Mouse (Mus musculus): ENCODE measurements around the gene Scube1. TPM values are rescaled to one million over a fixed set of nuclear protein-coding genes. Genes with fewer than 3 reads are reported as not detected.

The Scube1 gene
- total RNA-seq, 2 experiments from 2014 or later: not detected

- no peak for ATAC-seq (replicated peaks; ENCODE audit: low FRiP score, poor library complexity, severe bottlenecking)
Measured at GRCm38 (mm10) chr15:83603426-83603825, 121.4 kb downstream of the Scube1 start.

DNA sequence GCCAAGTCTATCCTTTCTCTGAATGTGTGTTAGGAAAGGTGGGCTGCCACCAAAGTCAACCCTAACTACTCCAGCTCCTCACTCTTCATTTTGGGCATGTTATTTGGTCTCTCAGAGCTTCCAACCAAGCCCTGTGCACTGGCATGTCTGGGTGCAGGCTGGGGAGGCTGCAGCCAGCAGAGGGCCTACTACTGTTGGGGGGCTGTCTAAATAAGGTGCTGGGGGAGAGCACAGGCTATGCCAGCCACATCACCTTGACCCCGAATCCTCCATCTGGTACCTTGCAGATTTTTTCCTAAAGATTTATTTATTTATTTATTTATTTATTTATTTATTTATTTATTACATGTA lies 121.8 kb downstream of the Scube1 start:
- no peak for ATAC-seq (replicated peaks; ENCODE audit: low FRiP score, poor library complexity, severe bottlenecking)

DNA sequence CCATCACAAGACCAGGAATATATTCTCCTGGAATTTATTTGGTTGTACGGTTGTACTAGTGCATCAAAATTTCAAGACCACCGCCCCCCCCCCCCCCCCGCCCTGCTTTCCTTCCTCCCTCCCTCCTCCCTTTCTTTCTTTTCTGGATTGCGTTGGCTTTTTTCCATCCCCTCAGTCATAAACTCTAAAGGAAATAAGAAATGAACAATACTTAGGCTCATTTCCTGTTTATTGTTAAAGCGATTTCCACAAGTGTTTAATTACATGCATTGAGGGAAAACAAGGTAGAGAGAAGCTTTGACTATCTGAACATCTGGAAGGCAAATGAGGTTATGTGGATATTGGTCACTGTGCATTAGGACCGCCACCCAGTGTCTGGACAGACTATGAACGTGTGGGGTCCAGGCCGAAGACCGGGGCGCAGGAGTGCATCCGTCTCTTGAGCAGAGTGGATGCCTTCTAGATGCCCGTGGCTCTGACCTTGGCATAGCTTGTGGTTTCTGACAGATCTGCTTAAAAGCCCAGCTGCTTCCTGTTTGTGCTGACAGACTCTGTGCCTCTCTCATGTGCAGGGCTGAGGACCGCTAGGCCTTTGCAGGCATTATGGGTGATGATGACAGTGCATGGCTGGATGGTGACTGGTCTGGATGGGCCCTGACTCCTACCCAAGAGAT lies 122.3 kb downstream of the Scube1 start:
- ATAC-seq (replicated peaks; ENCODE audit: low FRiP score, poor library complexity, severe bottlenecking): no peak

GRCm38 (mm10) chr15:83601185-83601584 lies 123.6 kb downstream of the Scube1 start:
- no peak for ATAC-seq (replicated peaks; ENCODE audit: low FRiP score, poor library complexity, severe bottlenecking)

DNA sequence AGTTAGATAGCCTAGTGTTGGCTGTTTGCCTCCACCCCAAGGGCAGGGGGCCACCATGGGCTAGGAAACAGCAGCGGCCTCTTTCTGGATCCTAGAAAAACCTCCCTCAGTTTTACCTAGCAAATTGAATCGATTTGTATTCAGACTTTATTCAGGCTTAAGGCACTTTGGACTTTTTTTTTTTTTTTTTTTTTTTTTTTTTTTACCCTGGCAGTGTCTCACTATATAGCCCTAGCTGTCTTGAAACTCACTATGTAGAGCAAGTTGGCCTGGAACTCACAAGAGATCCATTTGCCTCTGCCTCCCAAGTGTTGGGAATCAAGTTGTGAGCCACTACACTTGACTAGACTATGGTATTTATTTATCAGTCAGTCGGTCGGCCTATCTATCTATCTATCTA lies 128.0 kb downstream of the Scube1 start:
- no peak for ATAC-seq (replicated peaks; ENCODE audit: low FRiP score, poor library complexity, severe bottlenecking)

DNA sequence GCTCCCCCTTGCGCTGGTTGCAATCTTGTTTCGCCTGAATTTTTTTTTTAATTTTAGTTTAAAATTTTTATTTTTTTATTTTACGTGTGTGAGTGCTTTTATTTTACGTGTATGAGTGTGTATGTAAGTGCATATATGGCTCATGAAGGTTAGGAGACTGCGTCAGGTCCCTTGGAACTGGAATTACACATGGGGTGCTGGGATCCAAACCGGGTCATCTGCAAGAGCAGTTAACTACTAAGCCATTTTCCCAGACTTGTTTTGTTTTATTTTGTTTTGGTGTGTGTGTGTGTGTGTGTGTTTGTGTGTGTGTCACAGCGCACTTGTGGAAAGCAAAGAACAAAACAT lies 129.5 kb downstream of the Scube1 start:
- ATAC-seq (replicated peaks; ENCODE audit: low FRiP score, poor library complexity, severe bottlenecking): no peak

DNA sequence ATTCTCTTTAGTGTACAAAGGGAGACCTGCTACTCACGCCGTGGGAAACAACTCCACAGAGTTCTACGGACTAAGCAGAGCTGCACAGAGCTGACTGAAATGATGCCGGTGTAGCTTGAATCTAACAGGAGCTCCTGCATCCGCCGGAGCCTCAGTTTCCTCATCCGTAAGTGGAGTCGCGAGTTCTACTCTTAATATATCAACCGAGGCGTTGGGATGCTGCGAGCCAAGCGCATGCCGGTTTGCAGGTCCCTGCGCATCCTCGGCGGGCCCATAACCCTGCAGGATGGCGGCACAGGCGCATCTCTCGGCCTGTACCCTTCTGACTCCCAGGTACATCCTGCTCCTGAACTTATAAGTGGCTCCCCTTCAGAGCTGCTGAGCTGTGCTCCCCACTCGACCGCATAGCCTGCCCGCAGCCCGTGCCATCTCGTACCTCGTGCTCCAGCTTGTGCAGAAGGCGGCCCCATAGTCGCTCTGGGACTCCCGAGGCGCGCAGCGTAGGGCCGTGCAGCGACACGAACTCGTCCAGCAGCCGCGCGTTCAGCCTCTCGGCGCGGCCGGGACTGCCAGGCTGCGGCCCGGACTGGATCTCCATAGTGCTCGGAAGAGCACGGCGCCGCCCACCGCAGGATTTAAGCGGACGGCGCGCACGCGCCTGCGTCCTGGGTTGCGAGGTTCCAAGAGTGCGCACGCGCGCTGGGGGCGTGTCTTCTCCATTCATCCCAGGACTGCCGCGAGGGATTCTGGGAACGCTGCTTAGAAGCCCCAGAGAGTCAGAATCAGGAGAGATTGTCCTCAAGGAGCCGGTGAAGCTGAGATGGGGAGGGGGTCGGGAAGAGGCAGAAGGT lies 130.1 kb downstream of the Scube1 start, which contains the start of gene Ttll12:
Gene Ttll12 (minus strand): TSS at position 645 of the 851 bp plus-strand sequence.
- ATAC-seq (replicated peaks; ENCODE audit: low FRiP score, poor library complexity, severe bottlenecking): peak; percentile 65

GRCm38 (mm10) chr15:83593702-83594512 lies 130.9 kb downstream of the Scube1 start:
- peak; percentile 63 for ATAC-seq (replicated peaks; ENCODE audit: low FRiP score, poor library complexity, severe bottlenecking)

DNA sequence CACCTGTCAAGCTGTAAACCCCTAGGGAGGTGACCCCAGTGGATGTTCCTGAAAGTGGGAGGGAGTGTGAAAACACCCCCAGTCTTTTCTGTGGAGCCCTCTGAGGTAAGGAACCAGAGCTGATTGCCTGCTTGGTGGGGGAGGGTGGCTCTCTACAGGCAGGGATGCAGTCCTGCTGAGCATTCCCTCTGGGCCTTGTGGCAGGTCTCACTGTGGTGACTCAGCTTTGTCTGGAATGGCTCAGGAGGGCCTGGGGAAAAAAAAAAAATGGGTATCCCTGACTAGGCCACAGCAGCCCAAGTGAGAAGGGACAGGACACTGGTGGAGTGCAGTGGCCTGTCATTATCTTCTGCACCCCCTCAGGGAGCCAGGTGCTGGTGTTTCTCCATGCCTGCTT lies 131.6 kb downstream of the Scube1 start:
- ATAC-seq (replicated peaks; ENCODE audit: low FRiP score, poor library complexity, severe bottlenecking): peak; percentile 27

GRCm38 (mm10) chr15:83592260-83593188 lies 132.3 kb downstream of the Scube1 start:
- ATAC-seq (replicated peaks; ENCODE audit: low FRiP score, poor library complexity, severe bottlenecking): peak; percentile 67

DNA sequence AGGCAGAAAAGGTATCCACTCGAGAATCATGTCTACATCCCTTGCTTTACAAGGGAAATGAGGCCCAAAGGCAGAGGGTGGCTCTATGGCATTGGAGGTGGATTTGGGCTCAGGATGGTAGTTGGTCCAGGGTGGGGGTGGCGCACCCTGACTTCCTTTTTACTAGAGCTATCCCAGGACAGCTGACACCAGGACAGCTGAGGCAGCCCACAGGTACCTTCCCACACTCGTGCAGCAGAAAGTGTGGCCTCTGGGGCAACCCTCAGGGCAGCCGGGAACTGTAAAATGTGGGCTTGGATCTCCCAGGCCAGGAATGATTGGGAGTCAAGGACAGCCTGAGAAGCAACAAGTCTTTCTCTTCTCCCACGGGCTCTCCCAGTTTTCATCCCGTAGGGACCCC lies 133.1 kb downstream of the Scube1 start:
- no peak for ATAC-seq (replicated peaks; ENCODE audit: low FRiP score, poor library complexity, severe bottlenecking)

DNA sequence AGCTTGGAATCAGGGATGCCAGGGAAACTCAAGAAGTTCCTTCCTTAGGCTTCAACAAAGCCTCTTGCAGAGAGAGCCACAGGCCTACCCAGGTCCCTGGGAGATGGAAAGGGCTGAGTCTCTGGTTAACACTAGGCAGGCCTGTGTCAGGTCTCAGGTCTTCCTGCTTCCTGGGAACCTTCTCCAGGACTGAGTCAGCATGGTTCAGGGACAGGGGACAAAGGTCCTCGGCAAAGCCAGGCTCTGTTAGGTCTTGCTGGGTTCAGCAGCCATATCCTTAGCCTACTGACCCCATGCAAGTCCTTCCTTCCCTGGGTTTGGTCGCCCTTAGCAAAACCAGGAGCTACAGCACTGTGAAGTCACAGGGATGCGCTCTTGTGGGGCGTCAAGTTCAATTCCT lies 134.0 kb downstream of the Scube1 start:
- no peak for ATAC-seq (replicated peaks; ENCODE audit: low FRiP score, poor library complexity, severe bottlenecking)

- ATAC-seq (replicated peaks; ENCODE audit: low FRiP score, poor library complexity, severe bottlenecking): no peak
Measured at GRCm38 (mm10) chr15:83584741-83585220, 140.0 kb downstream of the Scube1 start.

- peak; percentile 74 for ATAC-seq (replicated peaks; ENCODE audit: low FRiP score, poor library complexity, severe bottlenecking)
Measured at GRCm38 (mm10) chr15:83583419-83584156, 141.2 kb downstream of the Scube1 start.

DNA sequence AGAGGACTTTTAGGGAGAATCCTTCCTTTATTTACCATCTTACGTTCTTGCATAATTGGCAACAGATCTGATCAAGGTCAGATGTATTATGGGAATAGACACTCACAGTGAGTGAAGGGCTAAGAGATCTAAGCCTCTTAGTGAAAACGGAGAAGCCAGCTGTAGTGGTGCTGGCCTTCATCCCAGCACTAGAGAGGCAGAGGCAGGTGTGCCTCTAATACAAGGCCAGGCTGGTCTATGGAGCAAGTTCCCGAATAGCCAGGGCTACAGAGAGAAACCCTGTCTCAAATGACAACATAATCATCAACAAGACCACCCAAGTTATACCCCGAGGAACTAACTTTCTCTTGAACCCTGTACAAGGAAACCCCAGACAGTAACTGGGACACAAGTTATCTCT lies 141.9 kb downstream of the Scube1 start:
- ATAC-seq (replicated peaks; ENCODE audit: low FRiP score, poor library complexity, severe bottlenecking): no peak

DNA sequence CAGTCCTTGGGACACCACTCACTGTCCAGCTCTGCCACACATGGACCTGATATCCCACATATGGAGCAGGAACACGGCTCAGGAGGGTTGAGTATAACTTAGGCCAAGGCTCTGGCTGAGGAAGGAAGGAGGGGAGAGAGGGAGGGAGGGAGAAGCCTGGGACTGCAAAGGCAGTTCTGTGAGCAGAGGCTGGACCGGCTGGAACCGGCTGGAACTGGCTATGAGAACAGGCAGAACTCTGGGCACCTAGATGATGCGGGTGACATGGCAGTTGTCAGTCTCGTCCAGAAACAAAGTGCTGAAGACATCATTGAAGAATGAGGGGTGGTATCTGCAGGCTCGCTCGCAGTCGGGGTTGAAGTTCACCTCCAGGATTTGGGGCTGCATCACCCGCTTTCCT lies 148.2 kb downstream of the Scube1 start:
- ATAC-seq (replicated peaks; ENCODE audit: low FRiP score, poor library complexity, severe bottlenecking): no peak

DNA sequence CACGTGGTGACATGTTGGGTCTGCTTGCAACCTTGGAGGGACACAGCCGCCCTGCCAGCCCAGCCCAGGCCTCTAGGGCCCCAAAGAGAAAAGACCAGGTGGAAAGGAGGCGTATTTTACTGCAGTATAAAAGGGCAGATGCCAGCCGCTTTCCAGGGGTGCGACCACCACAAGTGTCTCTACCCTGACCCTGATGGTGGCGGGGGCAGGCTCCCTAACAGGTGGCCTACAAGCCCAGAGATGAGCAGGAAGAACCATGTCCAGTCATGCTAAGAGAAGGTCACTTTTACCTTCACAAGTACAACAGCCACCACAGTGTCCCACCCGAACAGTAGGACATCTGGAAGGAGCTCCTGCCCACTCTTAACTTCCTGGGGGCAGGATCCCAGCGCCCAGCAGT lies 149.3 kb downstream of the Scube1 start:
- no peak for ATAC-seq (replicated peaks; ENCODE audit: low FRiP score, poor library complexity, severe bottlenecking)

GRCm38 (mm10) chr15:83574731-83575351 lies 150.0 kb downstream of the Scube1 start:
- no peak for ATAC-seq (replicated peaks; ENCODE audit: low FRiP score, poor library complexity, severe bottlenecking)
